Mouse (Mus musculus): ENCODE measurements around the gene Vmn1r177. TPM values are rescaled to one million over a fixed set of nuclear protein-coding genes. Genes with fewer than 3 reads are reported as not detected.
"Not testable (repeated sequence)": the region's sequence is repeated elsewhere in the genome, so short reads cannot be mapped to it uniquely, and the experiment has no call there.

Vmn1r177 gene
- polyA plus RNA-seq (2012; rRNA removed) (not detected in 2 replicates), polyA plus RNA-seq (2014; fragmentation: Nextera tagmentation; extraction: Ambion mirVana) (not detected in 2 replicates)

DNA sequence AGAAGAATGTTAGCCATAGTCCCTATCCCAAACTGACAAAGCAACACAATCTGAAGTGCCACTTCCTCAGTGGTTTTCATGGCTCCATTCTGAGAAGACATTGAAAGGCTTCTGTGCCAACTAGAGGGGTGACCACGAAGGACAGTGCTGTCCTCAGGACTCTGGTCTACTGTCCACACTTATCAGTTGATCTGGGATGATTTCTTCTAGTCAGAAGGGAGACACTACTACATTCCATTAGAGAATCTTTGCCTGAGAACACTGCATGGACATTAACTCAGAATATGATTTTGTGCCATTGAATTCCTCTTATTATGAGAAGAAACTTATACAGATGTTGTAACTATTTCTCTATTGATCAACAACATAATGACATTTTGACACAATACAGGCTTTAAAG lies at the start of gene Vmn1r177:
Gene Vmn1r177, minus strand, starts transcription at position 101 of the 400 bp plus-strand sequence.
- not testable (repeated sequence) for H3K27me3 ChIP-seq (ENCODE audit: control insufficient read depth, insufficient read depth, low read length); H3K27ac ChIP-seq (replicated peaks; ENCODE audit: low read depth, low read length); H3K4me3 ChIP-seq (replicated peaks; ENCODE audit: low read length); H3K4me2 ChIP-seq (replicated peaks; ENCODE audit: low read depth, low read length, severe bottlenecking); ATAC-seq (ENCODE audit: low FRiP score, low read depth); H3K4me1 ChIP-seq (ENCODE audit: control insufficient read depth, insufficient read depth, low read length); H3K9me3 ChIP-seq (ENCODE audit: control insufficient read depth, low read length); H3K9ac ChIP-seq (ENCODE audit: low read depth, low read length, severe bottlenecking); DNase-seq (ENCODE audit: low spot score); H3K36me3 ChIP-seq (ENCODE audit: control insufficient read depth, insufficient read depth, low read length)
- WGBS, result 22% methylated on average over 1 of the region's 1 CpGs

DNA sequence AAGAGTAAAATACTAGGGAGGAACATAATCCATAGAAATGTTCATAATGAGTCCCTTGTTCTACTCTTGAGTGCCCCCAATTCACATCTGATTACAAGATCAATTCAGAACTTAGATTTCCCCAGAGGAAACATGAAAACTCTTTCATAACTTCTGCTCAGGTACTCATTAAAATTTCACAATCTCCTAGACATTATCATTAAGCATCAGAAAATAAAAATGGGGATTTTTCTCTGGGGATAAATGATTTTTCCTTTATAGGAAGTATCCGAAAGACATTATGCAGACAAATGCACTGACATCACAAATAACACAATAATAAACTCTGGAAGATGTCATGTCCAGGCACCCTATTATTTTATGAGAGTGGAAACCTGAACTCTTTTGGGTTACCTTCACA lies 25.5 kb upstream of the Vmn1r177 start, which contains the start of gene Vmn1r178:
Gene Vmn1r178, plus strand, starts transcription at position 301 of the 400 bp plus-strand sequence.
- no peak within 1 kb of the TSS for H3K9ac ChIP-seq (ENCODE audit: low read depth, low read length, severe bottlenecking)
- WGBS, result 80% methylated on average over 1 of the region's 1 CpGs
- no peaks in the 10 kb centered on the region for H3K27me3 ChIP-seq (ENCODE audit: control insufficient read depth, insufficient read depth, low read length)
- no peaks in the 10 kb centered on the region for H3K4me1 ChIP-seq (ENCODE audit: control insufficient read depth, insufficient read depth, low read length)
- no peaks in the 10 kb centered on the region for H3K36me3 ChIP-seq (ENCODE audit: control insufficient read depth, insufficient read depth, low read length)
- no peaks in the 10 kb centered on the region for H3K9me3 ChIP-seq (ENCODE audit: control insufficient read depth, low read length)
- ATAC-seq (ENCODE audit: low FRiP score, low read depth) (no peak), DNase-seq (ENCODE audit: low spot score) (no peak)
- no peak within 1 kb of the TSS for H3K27ac ChIP-seq (replicated peaks; ENCODE audit: low read depth, low read length)
- no peak within 1 kb of the TSS for H3K4me2 ChIP-seq (replicated peaks; ENCODE audit: low read depth, low read length, severe bottlenecking)
- no peak within 1 kb of the TSS for H3K4me3 ChIP-seq (replicated peaks; ENCODE audit: low read length)
- no peak for TF ChIP-seq POLR2A (IDR thresholded peaks at IDR 0.05; ENCODE audit: borderline replicate concordance, extremely low read depth, insufficient read depth, insufficient read length)

DNA sequence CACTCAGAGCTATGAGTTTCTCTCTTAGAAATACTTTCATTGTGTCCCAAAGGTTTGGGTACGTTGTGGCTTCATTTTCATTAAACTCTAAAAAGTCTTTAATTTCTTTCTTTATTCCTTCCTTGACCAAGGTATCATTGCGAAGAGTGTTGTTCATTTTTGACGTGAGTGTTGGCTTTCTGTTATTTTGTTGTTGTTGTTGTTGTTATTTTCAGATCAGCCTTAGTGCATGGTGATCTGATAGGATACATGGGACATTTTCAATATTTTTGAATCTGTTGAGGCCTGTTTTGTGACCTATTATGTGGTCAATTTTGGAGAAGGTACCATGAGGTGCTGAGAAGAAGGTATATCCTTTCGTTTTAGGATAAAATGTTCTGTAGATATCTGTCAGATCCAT lies 10.7 kb upstream of the Vmn1r177 start:
- ATAC-seq (ENCODE audit: low FRiP score, low read depth); H3K4me2 ChIP-seq (replicated peaks; ENCODE audit: low read depth, low read length, severe bottlenecking); H3K4me3 ChIP-seq (replicated peaks; ENCODE audit: low read length); H3K9me3 ChIP-seq (ENCODE audit: control insufficient read depth, low read length); H3K4me1 ChIP-seq (ENCODE audit: control insufficient read depth, insufficient read depth, low read length); H3K27ac ChIP-seq (replicated peaks; ENCODE audit: low read depth, low read length); H3K36me3 ChIP-seq (ENCODE audit: control insufficient read depth, insufficient read depth, low read length); H3K27me3 ChIP-seq (ENCODE audit: control insufficient read depth, insufficient read depth, low read length); H3K9ac ChIP-seq (ENCODE audit: low read depth, low read length, severe bottlenecking): not testable (repeated sequence)
- 57% methylated on average over 3 of the region's 4 CpGs for WGBS
- peak; percentile 2 for DNase-seq (ENCODE audit: low spot score)

DNA sequence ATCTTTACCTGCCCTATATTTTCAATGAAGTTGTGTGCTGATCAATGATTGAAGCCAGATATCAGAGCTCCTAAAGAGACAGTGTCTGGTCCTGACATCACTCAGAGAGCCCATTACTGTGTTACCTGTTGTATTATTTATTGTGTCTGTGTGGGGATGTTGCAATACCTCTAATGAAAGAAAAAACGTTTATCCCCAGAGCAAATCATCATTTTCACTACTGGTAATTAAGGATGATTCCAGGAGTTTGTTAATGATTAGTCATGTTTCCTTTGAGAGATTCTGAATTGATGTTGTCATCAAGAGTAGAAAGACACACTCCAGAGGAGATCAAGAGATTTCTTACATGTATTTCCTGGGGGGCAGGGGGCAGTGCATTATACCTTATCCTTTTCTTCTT lies 29.0 kb downstream of the Vmn1r177 start, which contains the start of gene Vmn1r176:
Gene Vmn1r176, minus strand, starts transcription at position 101 of the 400 bp plus-strand sequence.
- H3K36me3 ChIP-seq (ENCODE audit: control insufficient read depth, insufficient read depth, low read length); H3K9me3 ChIP-seq (ENCODE audit: control insufficient read depth, low read length); ATAC-seq (ENCODE audit: low FRiP score, low read depth); H3K27me3 ChIP-seq (ENCODE audit: control insufficient read depth, insufficient read depth, low read length); H3K4me1 ChIP-seq (ENCODE audit: control insufficient read depth, insufficient read depth, low read length); H3K27ac ChIP-seq (replicated peaks; ENCODE audit: low read depth, low read length); H3K4me2 ChIP-seq (replicated peaks; ENCODE audit: low read depth, low read length, severe bottlenecking); DNase-seq (ENCODE audit: low spot score); H3K4me3 ChIP-seq (replicated peaks; ENCODE audit: low read length); H3K9ac ChIP-seq (ENCODE audit: low read depth, low read length, severe bottlenecking): not testable (repeated sequence)
- WGBS, result no CpG with 5 or more reads among the region's 1 CpGs

Other genes starting within 250 kb of the Vmn1r177 start
- gene Vmn1r171, start 235.7 kb downstream of the Vmn1r177 start, polyA plus RNA-seq (2012; rRNA removed), result not detected in 2 replicates
- not detected in 2 replicates for gene Vmn1r171, start 235.7 kb downstream of the Vmn1r177 start, polyA plus RNA-seq (2014; fragmentation: Nextera tagmentation; extraction: Ambion mirVana)
- not detected in 2 replicates for gene Vmn1r172, start 208.1 kb downstream of the Vmn1r177 start, polyA plus RNA-seq (2012; rRNA removed)
- gene Vmn1r172, start 208.1 kb downstream of the Vmn1r177 start, polyA plus RNA-seq (2014; fragmentation: Nextera tagmentation; extraction: Ambion mirVana), result not detected in 2 replicates
- gene Vmn1r173, start 165.7 kb downstream of the Vmn1r177 start, polyA plus RNA-seq (2012; rRNA removed), result not detected in 2 replicates
- gene Vmn1r173, start 165.7 kb downstream of the Vmn1r177 start, polyA plus RNA-seq (2014; fragmentation: Nextera tagmentation; extraction: Ambion mirVana), result not detected in 2 replicates
- not detected in 2 replicates for gene Vmn1r174, start 114.2 kb downstream of the Vmn1r177 start, polyA plus RNA-seq (2012; rRNA removed)
- not detected in 2 replicates for gene Vmn1r174, start 114.2 kb downstream of the Vmn1r177 start, polyA plus RNA-seq (2014; fragmentation: Nextera tagmentation; extraction: Ambion mirVana)
- gene Vmn1r175, start 55.8 kb downstream of the Vmn1r177 start, polyA plus RNA-seq (2012; rRNA removed), result not detected in 2 replicates
- gene Vmn1r175, start 55.8 kb downstream of the Vmn1r177 start, polyA plus RNA-seq (2014; fragmentation: Nextera tagmentation; extraction: Ambion mirVana), result not detected in 2 replicates
- not detected in 2 replicates for gene Vmn1r176, start 29.1 kb downstream of the Vmn1r177 start, polyA plus RNA-seq (2012; rRNA removed)
- gene Vmn1r176, start 29.1 kb downstream of the Vmn1r177 start, polyA plus RNA-seq (2014; fragmentation: Nextera tagmentation; extraction: Ambion mirVana), result not detected in 2 replicates
- not detected in 2 replicates for gene Vmn1r178, start 25.6 kb upstream of the Vmn1r177 start, polyA plus RNA-seq (2012; rRNA removed)
- gene Vmn1r178, start 25.6 kb upstream of the Vmn1r177 start, polyA plus RNA-seq (2014; fragmentation: Nextera tagmentation; extraction: Ambion mirVana), result not detected in 2 replicates
- gene Vmn1r179, start 60.5 kb upstream of the Vmn1r177 start, polyA plus RNA-seq (2012; rRNA removed), result not detected in 2 replicates
- gene Vmn1r179, start 60.5 kb upstream of the Vmn1r177 start, polyA plus RNA-seq (2014; fragmentation: Nextera tagmentation; extraction: Ambion mirVana), result not detected in 2 replicates
- gene Vmn1r180, start 84.2 kb upstream of the Vmn1r177 start, polyA plus RNA-seq (2012; rRNA removed), result not detected in 2 replicates
- not detected in 2 replicates for gene Vmn1r180, start 84.2 kb upstream of the Vmn1r177 start, polyA plus RNA-seq (2014; fragmentation: Nextera tagmentation; extraction: Ambion mirVana)
- gene Vmn1r181, start 108.2 kb upstream of the Vmn1r177 start, polyA plus RNA-seq (2012; rRNA removed), result not detected in 2 replicates
- gene Vmn1r181, start 108.2 kb upstream of the Vmn1r177 start, polyA plus RNA-seq (2014; fragmentation: Nextera tagmentation; extraction: Ambion mirVana), result not detected in 2 replicates
- gene V1rd19, start 135.2 kb upstream of the Vmn1r177 start, polyA plus RNA-seq (2012; rRNA removed), result not detected in 2 replicates
- not detected in 2 replicates for gene V1rd19, start 135.2 kb upstream of the Vmn1r177 start, polyA plus RNA-seq (2014; fragmentation: Nextera tagmentation; extraction: Ambion mirVana)
- gene Vmn1r183, start 186.8 kb upstream of the Vmn1r177 start, polyA plus RNA-seq (2012; rRNA removed), result not detected in 2 replicates
- not detected in 2 replicates for gene Vmn1r183, start 186.8 kb upstream of the Vmn1r177 start, polyA plus RNA-seq (2014; fragmentation: Nextera tagmentation; extraction: Ambion mirVana)
- gene Zfp180, start 215.5 kb upstream of the Vmn1r177 start, polyA plus RNA-seq (2012; rRNA removed), result 24.0 and 24.4 TPM in 2 replicates
- 19.6 and 21.9 TPM in 2 replicates for gene Zfp180, start 215.5 kb upstream of the Vmn1r177 start, polyA plus RNA-seq (2014; fragmentation: Nextera tagmentation; extraction: Ambion mirVana)
- 3.6 and 5.1 TPM in 2 replicates for gene Zfp112, start 245.9 kb upstream of the Vmn1r177 start, polyA plus RNA-seq (2012; rRNA removed)
- 5.9 and 8.5 TPM in 2 replicates for gene Zfp112, start 245.9 kb upstream of the Vmn1r177 start, polyA plus RNA-seq (2014; fragmentation: Nextera tagmentation; extraction: Ambion mirVana)

All from limb, embryonic 14.5 days (tissue).